Mouse (Mus musculus) adrenal gland, postnatal 4 days (tissue): ENCODE measurements around the gene Gm44502. TPM values are rescaled to one million over a fixed set of nuclear protein-coding genes. Genes with fewer than 3 reads are reported as not detected.
A peak's percentile ranks its signal among the peaks of the same experiment; 100 is the strongest.
"Not testable (repeated sequence)": the region's sequence is repeated elsewhere in the genome, so short reads cannot be mapped to it uniquely, and the experiment has no call there.

Experiments
- DNase-seq, 2 experiments: peaks; one replicate each; pipeline ENCODE4 v3.0.0; 2021 to 2022; ENCODE audit warnings: low spot score in 2 of 2, mixed read lengths in 2 of 2
- total RNA-seq, 2 experiments: library from RNA; stranded (reverse); gene quantifications; 2 replicates each; pipeline ENCODE4 v1.2.3; 2021

Gene Gm44502
- total RNA-seq, 2 experiments from 2014 or later = 0.84 to 1.9 TPM

DNA sequence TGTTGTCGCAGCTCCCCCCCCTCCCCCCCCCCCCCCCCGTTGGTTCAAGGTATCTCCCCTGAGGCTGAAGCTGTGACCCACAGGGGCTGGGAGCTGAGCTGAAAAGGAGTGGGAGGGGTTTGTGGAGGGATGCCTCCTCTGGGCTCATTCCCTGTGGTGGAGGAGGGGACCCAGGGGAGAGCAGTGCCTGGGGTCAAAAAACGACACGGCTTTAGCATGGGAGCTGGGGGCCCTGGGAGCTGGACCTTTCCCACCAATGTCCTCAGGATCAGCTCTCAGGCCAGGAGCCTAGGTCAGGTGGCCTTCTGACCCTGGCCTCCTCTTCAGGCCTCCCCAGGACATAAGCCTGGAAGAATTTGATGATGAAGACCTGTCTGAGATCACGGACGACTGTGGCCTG lies 25.4 kb upstream of the Gm44502 start:
- DNase-seq = no peak

DNA sequence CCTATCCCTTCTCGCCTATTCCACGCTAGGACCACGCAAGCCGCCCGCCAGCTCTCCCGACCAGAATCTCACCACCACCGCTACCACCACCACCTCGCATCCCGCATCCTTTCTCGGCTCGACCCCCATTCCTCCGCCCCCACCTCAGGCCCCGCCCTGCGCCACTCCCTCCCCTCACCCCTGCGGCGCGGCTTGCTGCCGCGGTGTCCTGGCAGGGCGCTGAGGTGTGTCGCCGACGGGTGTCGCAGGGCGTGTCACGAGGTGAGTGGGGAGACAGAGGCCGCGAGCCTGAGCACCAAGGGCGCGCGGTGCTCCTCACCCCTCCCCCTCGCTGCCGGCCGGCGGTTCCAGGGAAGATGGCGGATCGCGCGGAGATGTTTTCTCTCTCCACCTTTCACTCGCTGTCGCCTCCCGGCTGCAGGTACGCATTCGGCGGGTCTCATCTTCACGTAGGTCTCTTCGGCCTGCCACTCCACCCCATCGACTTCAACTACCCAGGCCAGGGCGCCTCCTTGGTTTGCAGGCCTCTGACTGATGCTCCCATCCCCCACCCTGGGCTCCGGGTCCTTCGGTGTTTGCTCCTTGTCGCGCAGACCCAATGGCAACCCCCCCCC lies 24.5 kb upstream of the Gm44502 start, which contains the start of gene Mapk8ip2:
Gene Mapk8ip2 (plus strand): TSS at position 49 of the 614 bp plus-strand sequence.
- no peak for DNase-seq

DNA sequence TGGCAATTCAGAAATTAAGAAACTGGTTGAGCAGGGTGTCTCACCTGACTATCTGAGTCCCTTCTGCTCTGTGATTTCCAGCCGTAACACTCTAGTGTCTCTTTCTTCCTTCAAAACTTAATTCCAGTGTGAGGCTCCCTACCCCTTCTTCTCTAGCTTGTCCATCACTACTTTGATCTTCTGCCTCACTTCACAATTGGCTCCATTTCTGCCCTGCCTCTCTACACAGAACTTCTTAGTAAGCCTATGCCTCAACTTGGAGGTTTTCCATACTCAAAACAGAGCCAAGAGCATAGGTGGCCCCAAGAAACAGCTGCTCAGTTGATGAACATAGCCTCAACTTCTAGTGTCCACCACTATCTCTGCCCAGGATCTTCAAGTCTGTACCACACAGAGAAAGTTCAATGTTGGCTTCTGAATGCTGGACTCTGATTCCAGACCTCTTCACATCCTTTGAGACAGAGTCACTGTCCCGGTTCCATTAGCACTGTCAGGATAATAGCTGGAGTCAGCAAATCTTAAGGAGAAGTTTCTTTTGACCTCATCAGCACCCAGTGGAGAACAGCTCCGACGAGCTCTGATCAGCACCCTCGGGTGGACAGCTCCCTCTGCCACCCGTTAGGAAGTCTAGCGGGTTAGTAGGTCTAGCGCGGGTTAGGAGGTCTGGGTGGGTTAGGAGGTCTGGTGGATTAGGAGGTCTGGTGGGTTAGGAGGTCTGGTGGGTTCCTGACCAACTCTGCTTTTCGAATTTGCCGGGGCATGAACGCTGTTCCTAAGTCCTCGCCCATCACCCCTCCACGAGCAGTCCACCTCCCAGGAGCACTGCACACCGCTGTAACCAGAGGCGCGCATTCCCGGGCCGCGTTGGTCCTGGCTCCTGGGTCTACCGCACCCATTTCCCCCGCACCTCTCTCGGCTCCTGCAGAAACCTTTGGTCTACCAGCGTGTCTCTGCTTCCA lies 23.7 kb upstream of the Gm44502 start:
- DNase-seq = peak in 1 of 2 experiments; percentile 41

DNA sequence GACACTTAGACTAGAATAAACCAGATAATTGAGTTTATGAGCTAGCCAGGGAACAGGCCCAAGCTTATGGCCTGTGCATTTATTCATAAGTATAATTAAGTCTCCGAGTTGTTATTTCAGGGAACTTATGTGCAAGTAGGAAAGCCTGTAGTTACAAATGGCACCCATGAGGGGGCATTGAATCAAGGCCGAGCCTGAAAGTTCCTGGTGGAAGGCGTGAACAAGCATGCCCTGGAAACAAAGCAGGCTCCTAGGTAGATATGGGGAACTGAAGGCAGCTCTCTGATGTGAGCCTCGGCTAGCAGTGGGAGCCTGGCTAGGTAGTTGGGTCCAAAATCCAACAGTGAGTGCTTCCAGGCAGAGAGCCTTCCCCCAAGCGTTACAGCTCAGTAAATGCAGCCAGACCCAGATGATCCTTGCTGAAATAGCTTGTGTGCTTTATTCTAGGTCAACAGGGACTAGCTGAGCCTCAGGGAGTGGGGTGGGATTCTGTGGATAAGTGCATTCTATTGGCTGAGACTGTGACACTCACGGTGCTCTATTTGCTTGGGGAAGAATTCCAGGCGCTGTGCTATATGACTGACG lies 13.1 kb upstream of the Gm44502 start:
- DNase-seq = no peak

DNA sequence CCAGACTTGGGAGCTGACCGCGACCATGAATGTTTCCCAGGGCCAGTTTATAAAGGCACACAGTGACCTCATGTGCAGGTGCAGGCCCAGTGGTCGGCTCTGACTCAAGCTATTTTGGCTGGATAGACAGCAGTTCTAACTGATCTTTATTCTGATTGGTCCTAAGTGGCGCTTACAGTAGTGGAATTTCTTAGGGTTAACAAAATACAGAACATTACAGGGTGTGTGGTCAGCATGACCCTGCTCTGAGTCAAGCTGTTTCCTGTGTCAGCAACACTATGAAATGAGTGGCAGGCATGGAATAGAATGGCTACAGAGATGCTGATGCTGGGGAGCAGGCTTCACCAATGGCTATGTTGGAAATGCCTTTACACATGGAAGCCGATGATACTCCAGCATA lies 6.4 kb upstream of the Gm44502 start:
- DNase-seq = no peak

DNA sequence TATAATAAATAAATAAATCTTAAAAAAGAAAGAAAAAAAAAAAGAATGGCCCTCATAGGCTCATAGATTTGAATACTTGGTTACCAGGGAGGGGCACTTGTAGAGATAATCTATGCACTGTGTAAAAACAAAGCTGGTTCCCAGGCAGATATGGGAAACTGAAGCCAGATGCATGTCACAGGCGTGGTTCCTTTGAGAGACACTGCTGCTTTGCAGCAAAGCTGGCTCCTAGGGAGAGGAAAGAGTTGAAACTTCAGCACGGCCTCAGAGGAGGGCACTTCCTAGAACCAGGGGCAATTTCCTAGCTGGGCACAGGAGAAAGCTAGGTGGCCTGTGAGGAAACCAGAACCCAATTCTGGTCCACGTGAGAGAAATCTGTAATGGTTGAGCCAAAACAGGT lies 4.6 kb upstream of the Gm44502 start:
- no peak for DNase-seq

DNA sequence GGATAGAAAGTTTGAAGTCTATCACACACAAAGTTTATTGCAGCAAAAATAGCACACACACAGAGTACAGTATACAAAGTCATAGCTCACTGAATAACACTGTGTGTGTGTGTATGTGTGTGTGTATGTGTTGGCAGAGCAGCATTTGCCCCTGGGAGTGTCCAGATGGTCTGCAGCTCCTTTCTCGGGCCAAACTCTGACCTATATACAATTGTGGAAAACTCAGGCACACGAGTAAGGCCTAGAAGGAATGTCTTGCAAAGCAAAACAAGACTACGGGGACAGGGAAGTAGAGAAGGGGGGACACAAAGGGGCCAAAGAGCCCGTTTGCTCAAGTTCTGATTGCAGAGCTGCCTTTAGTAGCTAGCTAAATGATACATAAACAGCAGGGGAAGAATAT lies 3.5 kb upstream of the Gm44502 start:
- DNase-seq = no peak

DNA sequence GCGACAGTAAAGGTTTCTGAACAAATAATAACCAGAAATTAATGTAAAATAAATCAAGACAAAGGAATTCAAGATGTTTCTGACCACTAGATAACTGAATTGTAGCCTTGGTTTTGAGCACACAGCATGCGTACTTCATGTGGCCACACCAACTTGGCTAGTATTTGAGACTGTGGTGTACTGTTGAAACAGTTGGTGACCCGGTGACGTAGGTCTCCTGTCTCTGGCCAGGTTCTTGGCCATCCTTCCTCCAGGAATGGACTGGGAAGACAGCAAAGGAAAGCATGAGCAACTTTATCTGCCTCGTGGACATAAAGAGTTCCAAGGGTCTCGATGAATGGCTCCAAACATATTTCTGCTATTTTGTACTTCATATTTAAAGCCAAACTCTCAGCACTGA lies 2.3 kb upstream of the Gm44502 start:
- DNase-seq = no peak

DNA sequence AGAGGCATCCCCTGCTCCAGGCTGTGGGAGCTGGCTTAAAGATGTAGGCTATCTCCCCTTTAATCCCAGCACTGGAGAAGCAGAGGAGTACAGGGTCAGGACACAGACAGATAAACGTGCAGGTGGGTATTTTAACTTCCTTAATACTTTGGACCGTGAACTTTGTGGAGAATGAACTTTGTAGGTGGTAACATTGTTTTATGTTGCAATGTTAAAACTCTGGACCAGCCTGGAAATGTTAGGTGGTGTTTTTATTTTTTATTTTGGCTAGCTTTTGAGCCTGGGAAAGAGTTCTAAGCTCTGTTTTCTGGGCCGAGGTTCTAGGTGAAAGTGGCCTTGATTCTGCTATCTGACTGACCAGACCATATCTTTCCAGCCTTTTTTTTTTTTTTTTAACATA lies 1.8 kb upstream of the Gm44502 start:
- DNase-seq = no peak

DNA sequence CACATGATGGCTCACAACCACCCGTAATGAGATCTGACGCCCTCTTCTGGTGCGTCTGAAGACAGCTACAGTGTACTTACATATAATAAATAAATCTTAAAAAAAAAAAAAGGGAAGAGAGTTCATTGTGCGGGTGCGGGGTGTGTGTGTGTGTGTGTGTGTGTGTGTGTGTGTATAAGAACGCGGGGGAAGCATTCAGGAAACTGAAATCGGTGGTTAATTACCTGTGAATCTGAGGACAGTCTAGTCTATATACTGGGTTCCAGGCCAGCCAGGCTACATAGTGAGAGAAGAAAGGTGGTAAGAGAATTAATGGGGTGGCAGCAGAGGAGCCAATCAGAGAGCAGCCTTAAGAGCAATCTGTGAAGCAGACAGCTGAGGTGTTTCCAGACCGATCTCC lies 1.3 kb upstream of the Gm44502 start:
- not testable (repeated sequence) for DNase-seq

DNA sequence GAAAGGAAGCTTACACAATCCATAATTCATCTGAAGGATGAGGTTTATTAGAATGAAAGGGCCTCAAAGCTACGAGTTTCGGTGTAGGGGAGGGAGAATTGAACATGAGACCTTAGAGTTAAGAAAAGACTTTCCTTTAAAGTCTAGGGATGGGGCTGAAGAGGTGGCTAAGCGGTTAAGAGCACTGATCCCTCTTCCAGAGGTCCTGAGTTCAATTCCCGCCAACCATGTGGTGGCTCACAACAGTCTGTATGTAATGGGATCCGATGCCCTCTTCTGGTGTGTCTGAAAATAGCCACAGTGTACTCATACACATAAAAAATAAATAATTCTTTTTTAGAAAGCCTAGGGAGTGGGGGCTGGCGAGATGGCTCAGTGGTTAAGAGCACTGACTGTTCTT lies 845 bp upstream of the Gm44502 start:
- DNase-seq = no peak

DNA sequence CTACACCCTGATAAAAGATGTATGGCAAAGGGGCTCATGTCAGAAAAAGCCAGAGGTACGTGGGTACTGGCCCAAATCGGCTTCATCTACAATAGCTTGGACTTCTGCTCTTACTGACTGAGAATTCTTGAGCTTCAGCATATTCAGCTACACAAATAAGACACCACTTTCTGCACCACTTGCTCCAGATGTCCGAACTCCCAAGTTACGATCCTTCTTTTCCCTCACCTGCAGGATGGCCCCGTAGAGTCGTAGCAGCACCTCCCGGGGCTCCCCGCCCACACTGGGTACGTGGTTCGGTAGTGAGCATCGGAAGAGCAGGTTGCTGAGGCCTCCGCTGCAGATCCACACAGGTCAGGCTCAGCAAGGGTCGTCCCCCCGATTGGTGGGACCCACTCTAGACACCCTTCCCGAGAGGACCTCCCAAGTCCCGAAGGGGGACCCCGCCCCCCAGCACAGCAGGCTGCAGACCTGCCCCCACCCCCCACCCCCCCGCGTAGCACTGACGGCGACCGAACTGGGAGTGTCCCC lies 610 bp downstream of the Gm44502 start:
- no peak for DNase-seq

DNA sequence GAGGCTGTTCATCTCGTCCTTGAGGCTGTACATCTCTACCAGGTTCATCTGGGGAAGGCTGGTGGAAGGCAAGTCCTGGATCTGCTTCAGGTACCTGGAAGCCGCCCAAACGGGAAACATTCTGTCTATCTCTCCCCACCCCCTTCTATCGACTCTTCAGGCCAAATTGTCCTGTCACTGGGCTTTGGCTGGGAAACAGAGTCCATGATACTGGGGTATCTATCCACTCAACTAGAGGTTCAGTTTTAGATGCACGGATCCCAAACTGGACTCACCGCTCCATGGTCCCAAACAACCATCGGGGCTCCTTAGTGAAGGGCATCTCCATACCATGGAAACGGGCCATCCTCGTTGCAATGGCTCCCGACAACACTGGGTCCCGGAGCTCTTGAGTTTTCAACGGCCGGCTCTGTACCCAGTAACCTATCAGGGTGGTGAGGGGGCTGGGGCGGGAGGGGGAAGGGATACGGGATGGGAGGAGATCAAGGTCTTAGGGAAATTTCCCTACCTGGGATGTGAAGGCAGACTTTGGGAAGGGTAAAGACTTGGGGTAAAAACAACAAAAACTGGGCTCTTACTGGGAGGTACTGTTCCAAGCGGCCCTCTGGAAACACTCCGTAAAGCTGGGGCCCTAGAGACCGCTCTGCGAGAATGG lies 1.2 kb downstream of the Gm44502 start:
- DNase-seq = no peak

DNA sequence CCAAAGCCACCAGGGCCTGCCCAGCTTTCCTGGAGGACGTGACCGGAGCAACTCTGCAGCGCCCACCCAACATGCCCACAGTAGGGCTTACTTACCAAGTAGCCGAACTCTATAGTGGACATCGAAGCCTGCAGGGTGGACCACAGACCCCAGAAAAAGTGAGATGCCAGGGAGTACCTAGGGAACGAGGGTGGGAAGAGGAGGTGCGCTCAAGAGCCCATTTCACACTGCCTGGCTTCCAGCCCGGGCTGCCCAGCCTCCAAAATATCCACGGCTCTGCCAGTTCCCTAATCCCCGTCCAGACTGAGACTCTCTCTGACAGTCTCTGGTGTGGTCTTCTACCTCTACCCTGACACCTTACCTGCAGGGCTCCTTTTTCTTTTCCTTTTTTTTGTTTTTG lies 2.8 kb downstream of the Gm44502 start:
- no peak for DNase-seq

DNA sequence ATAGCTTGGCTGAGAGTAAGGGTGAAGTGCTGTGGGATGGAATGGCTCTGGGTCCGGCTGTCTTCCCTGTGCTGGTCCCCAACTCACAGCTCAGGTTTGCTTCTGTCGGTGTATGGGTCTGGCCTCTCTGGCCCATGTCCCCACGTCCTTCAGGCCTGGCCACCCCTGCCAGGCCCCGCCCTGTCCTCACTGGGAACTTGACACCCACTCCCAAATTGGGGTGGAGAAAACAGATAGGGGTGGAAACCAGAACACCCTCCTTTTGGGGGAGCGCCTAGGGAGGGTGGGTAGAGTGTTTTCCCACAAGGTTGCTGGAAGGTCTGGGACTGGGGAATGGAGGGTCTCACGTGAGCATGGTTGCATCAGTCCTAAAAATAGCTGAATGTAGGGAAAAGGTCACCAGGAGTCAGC lies 3.8 kb downstream of the Gm44502 start, which contains the start of gene Cpt1b:
Gene Cpt1b (minus strand): TSS at position 153 of the 411 bp plus-strand sequence.
- DNase-seq = no peak

DNA sequence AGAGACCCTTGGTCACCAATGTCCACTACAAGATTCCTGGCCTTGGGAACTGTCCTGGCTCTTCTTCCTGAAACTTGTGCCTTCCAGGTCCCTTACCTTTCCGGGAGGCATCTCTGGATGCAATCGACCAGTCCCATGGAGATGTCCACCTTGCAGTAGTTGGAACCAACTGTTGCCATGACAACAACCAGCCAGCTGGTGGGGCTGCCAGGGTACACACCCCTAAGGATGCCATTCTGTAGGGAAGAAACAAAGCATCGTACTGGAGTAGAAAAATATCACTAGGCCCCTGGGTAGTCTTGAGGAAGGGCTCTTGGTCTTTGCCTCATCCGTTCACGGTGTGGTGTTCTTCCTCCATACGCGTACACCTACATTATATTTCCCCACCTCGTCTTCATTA lies 4.9 kb downstream of the Gm44502 start:
- DNase-seq = no peak

DNA sequence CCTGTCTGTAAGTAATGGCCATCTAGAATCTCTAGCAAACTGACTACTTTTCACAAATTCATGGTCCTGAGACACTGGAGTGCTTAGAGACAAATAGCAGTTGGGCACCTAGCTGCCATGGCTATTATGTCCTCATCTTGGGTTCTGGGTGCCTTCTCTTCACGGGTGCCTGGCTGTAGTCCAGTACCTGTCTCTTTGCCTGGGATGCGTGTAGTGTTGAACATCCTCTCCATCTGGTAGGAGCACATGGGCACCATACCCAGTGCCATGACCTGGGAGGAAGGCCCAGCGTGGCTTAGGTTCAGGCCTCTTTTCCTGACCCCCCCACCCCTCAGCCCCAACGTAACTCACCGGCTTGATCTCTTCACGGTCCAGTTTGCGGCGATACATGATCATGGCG lies 7.6 kb downstream of the Gm44502 start:
- no peak for DNase-seq

DNA sequence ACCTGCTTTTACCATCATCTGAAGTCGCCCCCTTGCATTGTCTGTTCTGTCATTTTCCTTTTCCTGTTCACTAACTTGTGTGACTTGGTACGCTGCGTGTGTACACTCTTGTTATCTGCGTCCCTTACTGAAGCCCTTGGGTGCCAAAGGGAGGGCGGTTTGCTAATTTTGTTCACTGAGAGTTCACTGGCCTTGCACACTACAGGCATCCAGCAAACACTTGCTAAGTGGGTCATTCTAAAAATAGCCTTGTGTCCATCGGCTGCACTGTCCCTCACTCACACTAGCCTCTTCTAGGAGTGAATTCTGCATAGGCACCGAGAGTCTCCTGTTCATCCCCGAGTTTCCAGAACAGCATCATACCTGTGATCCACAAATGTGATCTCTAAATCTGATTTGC lies 14.2 kb downstream of the Gm44502 start:
- DNase-seq = no peak

DNA sequence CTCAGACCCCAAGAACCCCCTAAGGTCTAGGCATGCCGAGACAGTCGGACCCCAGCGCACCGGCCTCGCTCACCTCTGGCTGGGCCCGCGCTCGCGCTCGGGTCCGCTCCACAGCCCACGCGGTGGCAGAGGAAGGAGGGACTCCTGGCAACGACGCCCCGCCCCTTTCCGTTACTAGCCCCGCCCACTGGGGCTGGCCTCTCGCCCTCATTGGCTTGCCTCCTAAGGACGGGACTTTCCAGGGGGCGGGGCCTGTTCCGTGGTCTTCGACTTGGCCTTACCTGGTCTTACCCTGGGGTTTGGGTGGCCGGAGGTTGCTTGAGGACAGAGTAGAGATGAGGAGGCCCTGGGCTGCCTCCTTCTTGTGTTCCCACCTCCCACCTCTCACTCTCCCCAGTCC lies 19.4 kb downstream of the Gm44502 start, which contains the start of gene Syce3:
Gene Syce3 (minus strand): TSS at position 386 of the 400 bp plus-strand sequence.
- DNase-seq = no peak

DNA sequence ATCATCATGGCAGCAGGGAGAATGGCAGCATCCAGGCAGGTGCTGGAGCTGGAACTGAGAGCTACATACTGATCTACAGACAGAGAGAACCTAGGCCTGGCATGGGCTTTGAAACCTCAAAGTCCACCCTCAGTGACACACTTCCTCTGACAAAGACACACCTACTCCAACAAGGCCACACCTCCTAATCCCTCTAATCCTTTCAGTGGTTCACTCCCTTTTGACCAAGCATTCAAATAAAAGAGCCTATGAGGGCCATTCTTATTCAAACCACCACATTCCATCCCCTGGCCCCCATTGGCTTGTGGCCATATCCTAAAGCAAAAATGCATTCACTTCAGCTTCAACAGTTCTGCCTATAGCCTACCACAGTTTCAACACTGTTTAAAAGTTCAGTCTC lies 22.8 kb downstream of the Gm44502 start:
- DNase-seq = no peak
